Mouse (Mus musculus) retina, embryonic 14.5 days (tissue): ENCODE measurements around the gene Olfr1034.
"Not testable (repeated sequence)": the region's sequence is repeated elsewhere in the genome, so short reads cannot be mapped to it uniquely, and the experiment has no call there.

Source experiments
- DNase-seq: peaks from one replicate; pipeline ENCODE4 v3.0.0-alpha.2; 2015; ENCODE audit warnings: low spot score

The Olfr1034 gene

DNA sequence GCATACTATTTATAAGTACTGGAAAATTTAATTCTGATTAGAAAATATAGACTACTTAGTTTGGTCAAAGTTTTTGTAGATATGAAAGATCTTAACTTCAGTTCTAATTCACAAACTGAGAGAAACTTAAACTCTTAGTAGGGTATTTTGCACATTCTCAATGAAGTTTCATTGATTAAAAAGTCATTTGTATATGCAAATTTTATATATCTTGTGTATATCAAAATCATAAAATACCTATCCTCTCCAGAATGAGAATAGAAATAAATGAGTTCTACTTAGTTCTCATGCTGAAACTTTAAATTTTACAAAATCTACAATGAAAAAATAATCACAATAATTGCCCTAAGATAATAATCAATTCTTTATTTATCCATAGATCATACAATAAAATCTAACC lies at the start of gene Olfr1034:
Gene Olfr1034, plus strand, starts transcription at position 301 of the 400 bp plus-strand sequence.
- DNase-seq, result no peak

DNA sequence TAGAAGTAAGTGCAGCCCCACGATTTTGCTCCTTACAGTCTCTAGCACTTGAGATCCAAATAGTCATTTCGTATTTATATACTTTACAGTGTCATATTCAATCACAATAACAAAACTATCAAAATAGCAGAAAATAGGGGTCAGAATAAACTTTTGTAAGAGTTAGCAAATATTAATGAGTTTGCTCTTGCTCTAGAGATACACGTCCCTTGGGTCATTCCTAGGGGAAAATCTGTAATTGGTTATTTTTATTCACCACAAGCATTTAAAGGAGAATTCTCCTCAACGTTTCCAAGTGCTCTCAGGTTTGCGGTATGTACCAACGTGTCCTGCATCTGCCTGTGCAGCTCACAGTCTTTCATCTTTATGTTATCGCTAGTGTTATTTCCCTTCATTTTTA lies 40.4 kb upstream of the Olfr1034 start, which contains the start of gene Olfr1032:
Gene Olfr1032, plus strand, starts transcription at position 301 of the 400 bp plus-strand sequence.
- no peak for DNase-seq

DNA sequence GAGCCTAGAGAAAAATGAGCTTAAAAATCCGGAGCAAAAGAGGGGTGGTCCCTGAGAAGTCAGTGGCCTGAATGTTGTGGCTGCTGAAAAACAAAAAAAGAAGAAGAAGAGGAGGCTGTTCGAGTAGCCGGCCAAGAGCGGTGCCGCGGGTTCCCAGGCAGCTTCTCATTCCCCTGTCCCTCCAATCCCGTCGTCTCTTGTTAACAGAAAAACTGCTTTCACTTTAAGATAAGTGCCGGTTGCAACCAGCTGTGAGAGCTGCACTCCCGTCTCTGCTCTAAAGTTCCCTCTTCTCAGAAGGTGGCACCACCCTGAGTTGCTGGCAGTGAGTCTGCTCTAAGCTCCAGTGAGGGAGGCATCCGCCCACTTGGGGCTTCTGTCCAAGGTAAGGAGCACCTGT lies 25.3 kb upstream of the Olfr1034 start, which contains the start of gene Olfr1033:
Gene Olfr1033, plus strand, starts transcription at position 228 of the 400 bp plus-strand sequence.
- DNase-seq, result not testable (repeated sequence)

DNA sequence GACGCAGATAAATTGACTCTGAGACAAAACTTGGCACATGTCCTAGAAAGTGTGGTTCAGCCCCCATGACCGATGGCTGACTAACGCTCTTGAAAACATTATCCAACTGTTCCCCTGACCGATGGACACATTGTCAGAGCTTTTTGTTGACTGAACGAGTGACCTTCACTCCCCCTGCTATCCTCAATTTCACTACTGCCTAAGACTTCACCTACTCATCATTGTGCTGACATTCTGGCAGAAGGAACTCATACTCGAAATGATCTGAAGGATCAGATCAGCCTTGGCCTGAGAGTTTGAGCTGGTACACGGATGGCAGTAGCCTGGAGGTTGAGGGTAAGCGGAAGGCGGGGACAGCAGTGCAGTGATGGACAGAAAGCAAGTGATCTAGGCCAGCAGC lies 24.1 kb upstream of the Olfr1034 start:
- not testable (repeated sequence) for DNase-seq

DNA sequence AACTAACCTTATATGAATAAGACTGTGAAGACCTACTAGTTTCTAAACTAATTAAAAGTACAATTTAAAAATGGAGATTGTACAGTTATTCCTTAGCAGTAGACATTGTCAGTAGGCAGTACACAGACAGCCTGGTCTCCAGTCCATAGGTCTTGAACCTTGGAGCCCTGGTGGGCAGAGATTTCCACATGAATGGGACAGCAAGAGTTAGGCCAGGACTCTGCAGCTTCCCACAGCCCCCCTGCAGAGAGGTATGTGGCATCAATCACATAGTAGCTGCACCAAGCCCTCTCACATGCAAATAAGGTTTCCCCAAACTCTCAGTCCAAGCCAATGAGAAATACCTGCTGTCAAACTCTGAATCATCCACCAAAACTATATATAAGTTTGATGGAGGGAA lies 5.1 kb downstream of the Olfr1034 start:
- not testable (repeated sequence) for DNase-seq

DNA sequence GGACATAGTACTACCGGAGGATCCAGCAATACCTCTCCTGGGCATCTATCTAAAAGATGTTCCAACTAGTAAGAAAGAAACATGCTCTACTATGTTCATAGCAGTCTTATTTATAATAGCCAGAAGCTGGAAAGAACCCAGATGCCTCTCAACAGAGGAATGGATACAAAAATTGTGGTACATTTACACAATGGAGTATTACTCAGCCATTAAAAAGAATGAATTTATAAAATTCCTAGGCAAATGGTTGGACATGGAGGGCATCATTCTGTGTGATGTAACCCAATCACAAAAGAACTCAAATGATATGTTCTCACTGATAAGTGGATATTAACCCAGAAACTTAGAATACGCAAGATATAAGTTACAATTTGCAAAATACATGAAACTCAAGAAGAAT lies 18.1 kb downstream of the Olfr1034 start:
- DNase-seq, result not testable (repeated sequence)

DNA sequence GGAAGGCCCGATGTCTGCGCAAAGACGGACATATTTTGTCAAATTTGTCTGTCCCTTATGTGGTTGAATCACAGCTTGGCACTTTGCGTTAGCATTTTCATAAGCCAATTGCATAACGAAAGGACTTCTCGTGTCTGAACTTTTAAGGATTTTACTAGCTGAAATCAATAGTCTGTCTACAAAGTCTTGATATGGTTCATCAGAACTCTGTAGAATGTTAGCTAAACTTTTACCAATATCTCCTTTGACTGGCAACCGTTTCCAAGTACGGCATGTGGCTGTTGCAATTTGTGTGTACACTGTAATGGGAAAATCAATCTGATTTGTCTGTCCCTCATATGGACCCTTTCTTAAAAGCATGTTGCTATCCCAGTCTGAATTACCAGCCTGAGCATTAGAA lies 24.5 kb downstream of the Olfr1034 start:
- DNase-seq, result no peak

DNA sequence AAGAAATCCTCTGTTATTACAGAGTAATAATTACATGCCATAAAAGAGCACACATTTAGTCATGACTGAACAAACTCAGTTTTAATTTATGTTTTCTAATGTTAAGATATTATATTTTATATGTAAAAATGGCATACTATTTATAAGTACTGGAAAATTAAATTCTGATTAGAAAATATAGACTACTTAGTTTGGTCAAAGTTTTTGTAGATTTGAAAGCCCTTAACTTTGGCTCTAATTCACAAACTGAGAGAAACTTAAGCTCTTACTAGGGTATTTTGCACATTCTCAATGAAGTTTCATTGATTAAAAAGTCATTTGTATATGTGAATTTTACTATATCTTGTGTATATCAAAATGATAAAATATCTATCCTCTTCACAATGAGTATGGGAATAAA lies 28.0 kb downstream of the Olfr1034 start, which contains the start of gene Olfr1036:
Gene Olfr1036, plus strand, starts transcription at position 301 of the 400 bp plus-strand sequence.
- not testable (repeated sequence) for DNase-seq

DNA sequence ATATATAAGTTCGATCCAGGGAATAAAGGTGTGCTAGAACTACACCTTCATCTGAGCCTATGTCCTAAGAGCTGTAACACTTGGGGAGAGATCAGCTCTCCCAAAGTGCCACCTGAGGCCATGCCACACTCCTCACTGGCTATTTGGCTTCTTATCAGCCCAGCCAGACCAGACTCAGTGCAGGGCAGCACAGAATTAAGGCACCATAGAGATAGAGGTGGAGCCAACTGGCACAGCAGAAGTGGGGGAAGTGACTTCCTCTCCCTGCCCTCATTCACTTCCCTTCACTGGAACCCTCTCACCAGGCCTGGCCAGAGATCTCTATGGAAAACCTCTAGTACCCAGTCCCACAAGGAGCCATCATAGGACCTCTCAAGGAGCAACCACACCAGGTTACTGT lies 34.8 kb downstream of the Olfr1034 start:
- DNase-seq, result not testable (repeated sequence)

DNA sequence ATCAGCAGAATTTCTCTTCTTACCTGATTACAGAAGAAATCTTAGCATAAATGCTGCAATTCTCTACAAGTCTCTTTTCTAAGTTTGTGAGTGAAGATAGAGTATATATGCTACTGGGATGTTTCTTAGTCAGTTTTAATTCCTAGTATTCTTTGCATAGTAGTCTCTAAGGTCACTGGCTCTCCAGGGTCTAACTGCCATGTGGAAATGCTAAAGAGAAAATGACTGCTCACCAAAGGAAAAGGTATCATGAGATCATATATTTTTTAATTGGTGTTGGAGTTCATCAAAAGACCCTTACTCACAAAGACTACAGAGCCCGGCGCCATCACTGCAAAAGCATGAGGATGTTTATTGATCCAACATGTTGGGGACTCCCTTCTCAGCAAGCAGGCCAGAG lies 41.6 kb downstream of the Olfr1034 start, which contains the start of gene Olfr1037:
Gene Olfr1037, minus strand, starts transcription at position 101 of the 400 bp plus-strand sequence.
- DNase-seq, result no peak
